Mouse (Mus musculus): ENCODE measurements at regions not wholly inside any gene's neighbourhood (a gene's known extent, or its start where the extent isn't known, plus 50 kb on each side); places are given as distances from the start of the nearest gene placed in this dataset.

DNA sequence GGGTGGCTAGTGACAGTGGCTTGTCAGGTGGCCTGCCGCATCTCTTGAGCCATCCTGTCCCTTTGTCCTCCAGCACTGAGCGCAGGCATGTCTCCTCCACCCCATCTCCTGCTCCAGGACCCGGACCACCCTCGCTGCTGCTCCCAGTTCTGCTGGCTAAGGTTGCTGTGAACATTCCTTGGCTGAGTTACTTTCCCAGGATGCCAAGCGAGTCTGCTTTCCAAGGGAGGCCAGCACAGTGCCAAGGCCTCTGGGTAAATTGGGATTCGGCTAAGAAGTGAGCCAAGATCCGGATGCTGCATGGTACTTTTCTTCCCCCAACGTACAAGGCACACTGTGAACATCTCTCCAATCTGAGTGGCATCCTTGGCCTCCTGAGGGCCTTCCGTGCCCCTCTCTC, 144.3 kb downstream of the Kif26a start:
- no peaks in the 10 kb centered on the region for H3K36me3 ChIP-seq (replicated peaks; ENCODE audit: control insufficient read depth, insufficient read depth)
- WGBS: 82% methylated on average over 9 of the region's 9 CpGs

DNA sequence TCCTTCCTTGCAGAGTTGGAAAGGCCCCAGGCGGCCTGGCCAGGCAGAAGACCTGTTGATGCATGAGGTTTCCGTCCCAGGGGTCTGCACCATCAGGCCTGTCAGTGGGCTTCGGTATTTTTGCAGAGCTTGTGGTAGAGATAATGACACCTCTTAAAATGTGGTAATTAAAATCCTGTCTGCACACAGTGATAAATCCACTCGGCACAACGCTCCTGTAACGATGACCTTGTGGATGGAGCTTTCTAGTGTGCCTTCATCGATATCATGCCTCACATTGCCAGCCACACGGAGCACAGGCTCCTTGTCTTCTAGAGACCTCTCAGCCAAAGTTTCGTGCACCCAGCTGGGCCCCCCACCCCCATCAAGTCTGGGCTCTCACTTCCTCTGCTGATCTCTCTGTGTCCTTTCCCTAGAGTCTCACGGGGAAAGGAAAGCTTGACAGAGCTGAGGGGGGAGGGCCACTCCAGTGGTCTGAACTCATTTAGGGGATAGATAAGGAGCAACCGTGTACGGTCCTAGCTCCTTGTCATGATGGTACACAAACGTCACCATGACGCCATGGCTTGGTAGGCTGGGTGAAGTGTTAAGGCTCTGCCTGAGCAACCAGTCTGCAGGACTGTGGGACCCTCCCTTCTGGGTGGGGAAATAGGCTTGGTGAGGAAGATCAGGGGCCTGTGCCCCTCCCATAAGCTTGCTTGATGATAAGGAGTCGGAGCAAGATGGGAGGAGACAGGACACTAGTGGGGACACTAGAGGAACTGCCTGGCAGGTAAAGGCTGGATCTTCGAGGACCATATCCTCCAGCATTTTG, 145.9 kb downstream of the Kif26a start:
- Histone ChIP-seq H3K4me3 (replicated peaks; ENCODE audit: low read length) (no peak overlapping the region), H3K27ac (no peak overlapping the region), H3K9me3 (ENCODE audit: control insufficient read depth, low read length) (no peaks in the 10 kb centered on the region), H3K9ac (no peak overlapping the region), H3K36me3 (replicated peaks; ENCODE audit: control insufficient read depth, insufficient read depth) (no peaks in the 10 kb centered on the region), H3K4me1 (replicated peaks; ENCODE audit: control insufficient read depth, insufficient read depth, low read length) (peaks cover 21% of the 10 kb centered on the region), H3K27me3 (ENCODE audit: control insufficient read depth, insufficient read depth, low read length) (0 out of 2 replicates have a peak, but pooled peaks cover 3% of the 10 kb centered on the region), H3K4me2 (replicated peaks) (no peak overlapping the region)
- DNase-seq (ENCODE audit: low spot score) (no peak), ATAC-seq (ENCODE audit: low FRiP score) (no peak)
- WGBS: 75% methylated on average over 16 of the region's 16 CpGs

More for the DNA sequence above, 144.3 kb downstream of the Kif26a start:
- H3K4me3 ChIP-seq (replicated peaks; ENCODE audit: low read length): no peak overlapping the region
- no peak for ATAC-seq (ENCODE audit: low FRiP score)
- DNase-seq (ENCODE audit: low spot score): no peak
- 0 out of 2 replicates have a peak, but pooled peaks cover 3% of the 10 kb centered on the region for H3K27me3 ChIP-seq (ENCODE audit: control insufficient read depth, insufficient read depth, low read length)
- H3K4me1 ChIP-seq (replicated peaks; ENCODE audit: control insufficient read depth, insufficient read depth, low read length): peaks cover 21% of the 10 kb centered on the region
- H3K4me2 ChIP-seq (replicated peaks): no peak overlapping the region
- H3K9ac ChIP-seq: no peak overlapping the region
- H3K27ac ChIP-seq: no peak overlapping the region
- H3K9me3 ChIP-seq (ENCODE audit: control insufficient read depth, low read length): no peaks in the 10 kb centered on the region

DNA sequence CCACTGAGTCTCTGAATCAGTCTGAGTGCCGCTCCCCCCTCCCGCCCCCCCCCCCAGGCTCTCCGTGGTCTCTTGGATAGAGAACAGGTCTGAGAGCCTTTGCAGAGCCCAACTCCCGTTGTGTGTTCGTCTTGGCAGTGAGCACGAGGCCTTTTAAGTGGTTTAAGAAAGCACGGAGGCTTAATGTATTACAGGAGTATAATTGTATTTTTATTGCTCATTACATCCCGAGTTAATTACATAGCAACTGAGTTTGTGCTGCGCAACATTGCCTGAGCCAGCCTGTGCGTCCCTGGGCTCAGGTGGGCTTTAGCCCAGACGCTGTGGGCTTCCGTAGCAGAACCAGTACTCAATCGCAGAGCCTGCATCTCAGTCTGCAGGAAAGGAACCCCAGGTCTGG, 147.1 kb downstream of the Kif26a start:
- H3K4me2 ChIP-seq (replicated peaks): no peak overlapping the region
- H3K4me1 ChIP-seq (replicated peaks; ENCODE audit: control insufficient read depth, insufficient read depth, low read length): peaks cover 21% of the 10 kb centered on the region
- no peaks in the 10 kb centered on the region for H3K9me3 ChIP-seq (ENCODE audit: control insufficient read depth, low read length)
- no peaks in the 10 kb centered on the region for H3K36me3 ChIP-seq (replicated peaks; ENCODE audit: control insufficient read depth, insufficient read depth)
- H3K27ac ChIP-seq: peak overlapping the region; percentile 43; the same call in 1 of the 2 replicates
- H3K9ac ChIP-seq: no peak overlapping the region
- peaks cover 3% of the 10 kb centered on the region; the same call in 1 of the 2 replicates for H3K27me3 ChIP-seq (ENCODE audit: control insufficient read depth, insufficient read depth, low read length)
- ATAC-seq (ENCODE audit: low FRiP score): peak; percentile 56; the same call in 1 of the 2 replicates
- peak; percentile 49 for DNase-seq (ENCODE audit: low spot score)
- H3K4me3 ChIP-seq (replicated peaks; ENCODE audit: low read length): no peak overlapping the region
- 60% methylated on average over 13 of the region's 13 CpGs for WGBS

DNA sequence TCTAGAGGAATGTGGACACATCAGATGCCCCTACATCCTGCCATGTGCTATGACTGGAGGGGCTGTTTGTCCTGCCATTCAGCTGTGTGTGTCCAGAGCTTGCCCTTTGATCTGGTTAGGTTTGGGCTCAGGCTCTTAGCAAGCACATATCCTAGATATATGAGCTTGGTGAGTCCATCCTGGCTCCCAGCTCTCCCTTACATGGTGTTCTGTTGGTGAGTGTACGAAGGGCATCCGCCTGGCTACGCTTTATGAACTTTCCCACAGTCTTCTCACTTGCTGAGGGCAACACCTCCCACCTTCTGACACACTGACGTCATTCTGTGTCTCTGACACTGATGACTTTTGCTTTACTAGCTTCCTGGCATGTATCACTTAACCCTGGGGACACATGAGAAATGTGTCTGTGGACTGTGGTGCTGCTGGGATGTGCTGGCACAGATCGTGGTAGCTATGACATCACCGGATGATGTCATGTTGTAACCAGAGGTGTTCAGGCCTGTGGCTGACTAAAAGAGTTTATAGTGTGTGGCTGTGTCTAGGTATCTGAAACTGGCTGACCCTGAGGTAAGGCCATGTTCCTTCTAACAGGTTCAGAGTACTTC, 149.4 kb downstream of the Kif26a start:
- ATAC-seq (ENCODE audit: low FRiP score): no peak

DNA sequence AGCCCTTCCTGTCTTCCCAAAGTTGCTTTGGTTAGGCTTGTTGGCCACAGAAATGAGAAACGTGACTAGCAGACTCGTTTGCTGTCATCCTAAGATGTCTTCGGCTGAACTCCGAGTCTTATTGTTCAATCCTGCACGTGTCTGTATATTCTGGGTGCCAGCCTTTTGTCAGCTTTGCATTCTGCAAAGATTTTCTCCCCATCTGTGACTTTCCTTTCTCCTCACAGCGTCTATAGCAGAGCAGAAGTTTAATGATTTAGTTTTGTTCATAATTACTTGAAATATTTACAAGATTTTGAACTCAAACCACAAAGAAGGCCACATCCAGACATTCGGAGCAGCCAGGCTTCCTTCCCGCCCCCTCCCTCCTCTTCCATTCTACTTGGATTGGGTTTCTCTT, 152.5 kb downstream of the Kif26a start:
- 85% methylated on average over 8 of the region's 8 CpGs for WGBS
- Histone ChIP-seq H3K4me2 (replicated peaks) (no peak overlapping the region), H3K4me1 (replicated peaks; ENCODE audit: control insufficient read depth, insufficient read depth, low read length) (peaks cover 18% of the 10 kb centered on the region), H3K36me3 (replicated peaks; ENCODE audit: control insufficient read depth, insufficient read depth) (no peaks in the 10 kb centered on the region), H3K27me3 (ENCODE audit: control insufficient read depth, insufficient read depth, low read length) (peaks cover 8% of the 10 kb centered on the region; the same call in 1 of the 2 replicates), H3K9me3 (ENCODE audit: control insufficient read depth, low read length) (no peaks in the 10 kb centered on the region), H3K9ac (no peak overlapping the region), H3K4me3 (replicated peaks; ENCODE audit: low read length) (no peak overlapping the region), H3K27ac (no peak overlapping the region)
- DNase-seq (ENCODE audit: low spot score) (no peak), ATAC-seq (ENCODE audit: low FRiP score) (no peak)

More for the DNA sequence above, 149.4 kb downstream of the Kif26a start:
- Histone ChIP-seq H3K4me3 (replicated peaks; ENCODE audit: low read length) (no peak overlapping the region), H3K9ac (no peak overlapping the region), H3K4me2 (replicated peaks) (no peak overlapping the region), H3K9me3 (ENCODE audit: control insufficient read depth, low read length) (no peaks in the 10 kb centered on the region), H3K27me3 (ENCODE audit: control insufficient read depth, insufficient read depth, low read length) (peaks cover 7% of the 10 kb centered on the region; the same call in 1 of the 2 replicates), H3K4me1 (replicated peaks; ENCODE audit: control insufficient read depth, insufficient read depth, low read length) (peaks cover 17% of the 10 kb centered on the region), H3K36me3 (replicated peaks; ENCODE audit: control insufficient read depth, insufficient read depth) (no peaks in the 10 kb centered on the region), H3K27ac (no peak overlapping the region)
- DNase-seq (ENCODE audit: low spot score): no peak
- WGBS: 85% methylated on average over 6 of the region's 6 CpGs

DNA sequence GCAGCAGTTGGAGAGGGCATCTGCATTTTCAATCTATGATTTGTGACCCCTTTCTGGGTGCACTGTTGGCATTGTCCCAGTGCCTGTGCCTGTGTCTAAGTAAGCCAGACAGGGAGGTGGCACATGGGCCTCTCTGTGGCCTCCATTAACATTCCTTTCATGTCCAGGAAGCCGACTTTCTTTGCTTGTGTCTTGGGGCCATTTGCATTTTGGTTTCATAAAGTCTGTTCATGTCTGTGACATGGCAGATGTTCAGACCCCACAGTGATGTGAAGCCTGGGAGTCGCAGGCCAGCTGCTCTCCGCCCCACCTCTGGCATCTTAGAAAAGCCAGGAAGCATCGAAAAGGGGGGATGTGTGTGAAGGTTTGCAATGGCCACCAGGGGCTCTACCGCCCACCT, 153.1 kb downstream of the Kif26a start:
- ATAC-seq (ENCODE audit: low FRiP score): no peak
- Histone ChIP-seq H3K9me3 (ENCODE audit: control insufficient read depth, low read length) (no peaks in the 10 kb centered on the region), H3K36me3 (replicated peaks; ENCODE audit: control insufficient read depth, insufficient read depth) (no peaks in the 10 kb centered on the region), H3K27ac (no peak overlapping the region), H3K4me2 (replicated peaks) (no peak overlapping the region), H3K4me1 (replicated peaks; ENCODE audit: control insufficient read depth, insufficient read depth, low read length) (peaks cover 18% of the 10 kb centered on the region), H3K9ac (no peak overlapping the region), H3K4me3 (replicated peaks; ENCODE audit: low read length) (no peak overlapping the region), H3K27me3 (ENCODE audit: control insufficient read depth, insufficient read depth, low read length) (peaks cover 9% of the 10 kb centered on the region; the same call in 1 of the 2 replicates)
- no peak for DNase-seq (ENCODE audit: low spot score)
- 41% methylated on average over 5 of the region's 5 CpGs for WGBS

DNA sequence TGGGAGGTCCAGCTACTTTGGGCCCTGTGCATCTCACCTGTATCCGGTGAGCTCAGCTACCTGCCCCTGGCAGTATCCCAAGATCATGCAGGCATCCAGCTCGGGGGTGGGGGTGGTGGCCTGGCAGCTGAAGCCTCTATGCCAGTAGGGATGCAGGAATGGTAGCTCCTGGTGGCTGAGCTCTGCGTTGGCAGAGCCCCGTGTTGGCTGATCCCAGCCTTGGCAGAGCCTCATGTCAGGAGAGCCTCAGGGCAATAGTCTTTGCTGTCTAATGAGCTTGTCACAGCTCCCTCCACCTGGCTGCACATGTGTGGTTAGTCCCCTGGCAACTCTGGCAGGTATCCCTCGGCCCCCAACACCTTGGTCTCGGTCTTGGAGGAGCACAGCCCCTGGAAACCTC, 153.6 kb downstream of the Kif26a start:
- peaks cover 18% of the 10 kb centered on the region for H3K4me1 ChIP-seq (replicated peaks; ENCODE audit: control insufficient read depth, insufficient read depth, low read length)
- no peak overlapping the region for H3K4me3 ChIP-seq (replicated peaks; ENCODE audit: low read length)
- ATAC-seq (ENCODE audit: low FRiP score) (0 out of 2 replicates have a peak, but pooled peaks have one; percentile 33), DNase-seq (ENCODE audit: low spot score) (no peak)
- no peaks in the 10 kb centered on the region for H3K9me3 ChIP-seq (ENCODE audit: control insufficient read depth, low read length)
- no peak overlapping the region for H3K27ac ChIP-seq
- peaks cover 9% of the 10 kb centered on the region; the same call in 1 of the 2 replicates for H3K27me3 ChIP-seq (ENCODE audit: control insufficient read depth, insufficient read depth, low read length)
- WGBS: 68% methylated on average over 6 of the region's 6 CpGs
- no peak overlapping the region for H3K9ac ChIP-seq
- no peak overlapping the region for H3K4me2 ChIP-seq (replicated peaks)
- no peaks in the 10 kb centered on the region for H3K36me3 ChIP-seq (replicated peaks; ENCODE audit: control insufficient read depth, insufficient read depth)

DNA sequence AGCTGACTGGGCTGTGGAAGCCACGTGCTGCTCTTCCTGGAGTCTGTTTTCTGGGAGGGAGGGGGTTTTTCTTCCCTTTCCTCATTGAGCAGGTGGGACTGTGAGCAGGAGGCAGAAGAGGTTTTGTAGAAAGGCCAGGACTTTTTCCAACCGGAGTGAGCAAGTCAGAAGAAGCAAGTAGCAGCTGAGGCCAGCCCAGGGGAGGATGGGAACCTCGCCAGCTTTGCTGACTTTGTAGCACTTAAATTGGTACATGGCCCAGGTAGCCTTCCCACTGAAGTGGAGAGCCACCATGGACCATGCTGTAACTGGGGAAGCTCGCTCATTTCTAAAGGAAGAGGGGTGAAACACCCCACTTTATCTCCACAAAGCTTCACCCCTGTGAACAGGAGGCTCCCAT, 154.1 kb downstream of the Kif26a start:
- Histone ChIP-seq H3K36me3 (replicated peaks; ENCODE audit: control insufficient read depth, insufficient read depth) (no peaks in the 10 kb centered on the region), H3K4me2 (replicated peaks) (no peak overlapping the region), H3K4me1 (replicated peaks; ENCODE audit: control insufficient read depth, insufficient read depth, low read length) (peaks cover 18% of the 10 kb centered on the region), H3K27ac (no peak overlapping the region), H3K27me3 (ENCODE audit: control insufficient read depth, insufficient read depth, low read length) (peaks cover 9% of the 10 kb centered on the region; the same call in 1 of the 2 replicates), H3K9me3 (ENCODE audit: control insufficient read depth, low read length) (no peaks in the 10 kb centered on the region), H3K9ac (no peak overlapping the region), H3K4me3 (replicated peaks; ENCODE audit: low read length) (no peak overlapping the region)
- WGBS: 65% methylated on average over 4 of the region's 4 CpGs
- ATAC-seq (ENCODE audit: low FRiP score) (0 out of 2 replicates have a peak, but pooled peaks have one; percentile 7), DNase-seq (ENCODE audit: low spot score) (no peak)

DNA sequence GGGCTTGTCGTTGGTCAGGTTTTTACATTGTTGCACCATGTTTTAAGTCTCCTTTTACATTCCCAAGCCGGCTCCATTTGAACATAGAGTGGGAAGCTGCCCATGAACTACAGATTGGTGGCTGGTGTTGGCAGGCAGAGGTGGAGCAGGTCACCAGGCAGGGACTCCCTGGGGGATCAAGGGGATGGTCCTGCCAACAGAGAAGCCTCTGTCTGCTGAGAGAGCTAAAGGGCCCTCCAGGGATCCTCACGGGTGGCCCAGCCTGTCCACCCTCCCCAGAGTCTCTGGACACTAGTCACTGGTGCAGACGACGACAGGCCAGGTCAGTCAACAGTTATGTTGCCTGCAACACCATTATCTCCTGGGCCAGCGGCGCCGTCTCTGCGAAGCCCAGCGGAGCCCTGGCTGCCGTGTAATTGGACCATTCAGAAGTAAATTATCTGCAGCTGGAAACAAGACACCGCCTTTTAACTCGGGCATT, 155.4 kb downstream of the Kif26a start:
- no peaks in the 10 kb centered on the region for H3K9me3 ChIP-seq (ENCODE audit: control insufficient read depth, low read length)
- ATAC-seq (ENCODE audit: low FRiP score) (no peak), DNase-seq (ENCODE audit: low spot score) (no peak)
- H3K27ac ChIP-seq: no peak overlapping the region
- no peak overlapping the region for H3K4me3 ChIP-seq (replicated peaks; ENCODE audit: low read length)
- peaks cover 9% of the 10 kb centered on the region; the same call in 1 of the 2 replicates for H3K27me3 ChIP-seq (ENCODE audit: control insufficient read depth, insufficient read depth, low read length)
- H3K4me1 ChIP-seq (replicated peaks; ENCODE audit: control insufficient read depth, insufficient read depth, low read length): peaks cover 18% of the 10 kb centered on the region
- H3K36me3 ChIP-seq (replicated peaks; ENCODE audit: control insufficient read depth, insufficient read depth): no peaks in the 10 kb centered on the region
- peak overlapping the region; percentile 21 for H3K4me2 ChIP-seq (replicated peaks)
- H3K9ac ChIP-seq: no peak overlapping the region
- 9% methylated on average over 13 of the region's 13 CpGs for WGBS
